Mouse (Mus musculus): ENCODE results near the gene Tmem140. TPM values are rescaled to one million over a fixed set of nuclear protein-coding genes. Genes with fewer than 3 reads are reported as not detected.

The Tmem140 gene
- polyA plus RNA-seq, 1 experiment: 1.5 TPM

DNA sequence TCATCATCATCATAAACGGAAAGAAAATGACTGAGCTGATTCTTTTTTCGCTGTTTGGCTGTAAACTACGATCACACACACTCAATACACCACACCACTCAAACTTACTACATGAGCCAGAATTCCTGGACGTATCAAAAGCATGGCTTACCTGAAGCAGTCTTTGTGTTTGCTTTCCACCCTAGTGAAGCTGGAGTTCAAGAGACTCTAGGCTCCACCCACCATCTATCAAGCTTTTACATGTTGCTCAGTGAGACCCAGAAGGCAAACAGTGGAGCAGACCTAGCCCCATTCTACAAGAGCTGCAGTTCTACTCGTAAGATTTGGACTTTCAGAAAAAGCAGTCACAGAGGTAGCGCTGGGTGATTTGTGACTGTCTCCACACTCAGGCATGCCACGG is 39.6 kb downstream of the Tmem140 start:
- peaks cover 32% of the 10 kb centered on the region for H3K36me3 ChIP-seq (ENCODE audit: control insufficient read depth, insufficient read depth)
- no peaks in the 10 kb centered on the region for H3K27me3 ChIP-seq (ENCODE audit: control insufficient read depth, insufficient read depth, insufficient read length)
- no peak overlapping the region for H3K4me3 ChIP-seq (ENCODE audit: insufficient read depth, poor library complexity, severe bottlenecking)
- no peak for TF ChIP-seq MYOD1 (IDR thresholded peaks at IDR 0.05; ENCODE audit: control insufficient read depth, insufficient read length, low read depth)
- TF ChIP-seq USF1 (IDR thresholded peaks at IDR 0.05; ENCODE audit: low read depth): no peak
- no peak for TF ChIP-seq CTCF (IDR thresholded peaks at IDR 0.05; ENCODE audit: control insufficient read depth, insufficient read depth, insufficient read length)
- no peak for TF ChIP-seq FOSL1 (IDR thresholded peaks at IDR 0.05; ENCODE audit: insufficient read depth, low read length, poor library complexity, severe bottlenecking)
- TF ChIP-seq MAX (IDR thresholded peaks at IDR 0.05): no peak
- no peak for TF ChIP-seq CEBPB (IDR thresholded peaks at IDR 0.05; ENCODE audit: low read depth)
- no peak for TF ChIP-seq MYOG (IDR thresholded peaks at IDR 0.05; ENCODE audit: control insufficient read depth, extremely low read depth, insufficient read length)
- no peak overlapping the region for H3ac ChIP-seq (ENCODE audit: control insufficient read depth, insufficient read length, low read depth)
- H3K79me2 ChIP-seq (ENCODE audit: control insufficient read depth, insufficient read depth): no peaks in the 10 kb centered on the region
- H3K79me3 ChIP-seq (ENCODE audit: low read depth): no peaks in the 10 kb centered on the region

DNA sequence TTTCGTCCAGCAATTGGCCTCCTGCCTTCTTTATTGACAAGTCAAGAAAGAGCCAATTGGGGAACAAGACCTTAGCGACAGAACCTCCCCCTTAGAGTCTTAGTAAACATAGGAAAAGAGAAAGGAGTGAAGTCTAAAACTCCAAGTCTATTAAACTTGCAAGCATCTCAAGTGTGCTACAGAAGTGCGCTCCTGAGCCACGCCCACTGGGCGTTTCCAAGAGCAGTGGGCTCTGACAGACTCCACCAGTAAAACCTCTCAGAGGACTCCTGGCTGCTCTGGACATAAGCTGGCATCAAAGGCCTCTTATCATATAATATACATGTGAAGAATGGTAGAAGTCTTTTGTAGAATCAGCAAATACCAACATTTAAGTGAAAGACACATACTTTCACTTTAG is 40.5 kb downstream of the Tmem140 start:
- Histone ChIP-seq H3K4me3 (ENCODE audit: insufficient read depth, poor library complexity, severe bottlenecking) (no peak overlapping the region), H3K79me2 (ENCODE audit: control insufficient read depth, insufficient read depth) (no peaks in the 10 kb centered on the region), H3K36me3 (ENCODE audit: control insufficient read depth, insufficient read depth) (peaks cover 38% of the 10 kb centered on the region), H3K79me3 (ENCODE audit: low read depth) (no peaks in the 10 kb centered on the region), H3ac (ENCODE audit: control insufficient read depth, insufficient read length, low read depth) (no peak overlapping the region), H3K27me3 (ENCODE audit: control insufficient read depth, insufficient read depth, insufficient read length) (no peaks in the 10 kb centered on the region)
- no peak for TF ChIP-seq MYOD1 (IDR thresholded peaks at IDR 0.05; ENCODE audit: control insufficient read depth, insufficient read length, low read depth)

DNA sequence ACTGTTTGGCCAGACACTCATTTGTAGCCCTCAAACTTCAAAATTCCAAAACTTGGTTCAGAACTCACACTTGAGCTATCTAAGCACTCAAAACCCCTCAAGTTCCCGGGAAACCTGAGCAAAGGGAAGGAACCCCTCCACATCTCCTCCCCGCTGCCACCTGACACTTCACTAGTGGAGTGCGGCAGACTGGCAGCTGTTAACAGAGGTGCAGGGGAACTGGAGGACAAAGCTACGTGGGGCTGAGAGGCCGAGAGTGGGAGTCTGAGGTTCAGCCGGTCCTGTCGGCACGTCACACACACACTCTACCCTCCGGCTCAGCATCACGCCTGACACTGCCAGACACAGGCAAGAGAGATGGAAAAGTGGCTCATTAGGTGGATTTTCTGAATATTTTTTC is 40.9 kb downstream of the Tmem140 start:
- Histone ChIP-seq H3K4me3 (ENCODE audit: insufficient read depth, poor library complexity, severe bottlenecking) (no peak overlapping the region), H3K27me3 (ENCODE audit: control insufficient read depth, insufficient read depth, insufficient read length) (no peaks in the 10 kb centered on the region), H3K36me3 (ENCODE audit: control insufficient read depth, insufficient read depth) (peaks cover 38% of the 10 kb centered on the region), H3K79me2 (ENCODE audit: control insufficient read depth, insufficient read depth) (no peaks in the 10 kb centered on the region), H3K79me3 (ENCODE audit: low read depth) (no peaks in the 10 kb centered on the region), H3ac (ENCODE audit: control insufficient read depth, insufficient read length, low read depth) (no peak overlapping the region)
- TF ChIP-seq MYOD1 (IDR thresholded peaks at IDR 0.05; ENCODE audit: control insufficient read depth, insufficient read length, low read depth) (no peak), MAX (IDR thresholded peaks at IDR 0.05) (no peak), USF1 (IDR thresholded peaks at IDR 0.05; ENCODE audit: low read depth) (no peak), MYOG (IDR thresholded peaks at IDR 0.05; ENCODE audit: control insufficient read depth, extremely low read depth, insufficient read length) (no peak), CTCF (IDR thresholded peaks at IDR 0.05; ENCODE audit: control insufficient read depth, insufficient read depth, insufficient read length) (no peak), FOSL1 (IDR thresholded peaks at IDR 0.05; ENCODE audit: insufficient read depth, low read length, poor library complexity, severe bottlenecking) (no peak), CEBPB (IDR thresholded peaks at IDR 0.05; ENCODE audit: low read depth) (no peak)

DNA sequence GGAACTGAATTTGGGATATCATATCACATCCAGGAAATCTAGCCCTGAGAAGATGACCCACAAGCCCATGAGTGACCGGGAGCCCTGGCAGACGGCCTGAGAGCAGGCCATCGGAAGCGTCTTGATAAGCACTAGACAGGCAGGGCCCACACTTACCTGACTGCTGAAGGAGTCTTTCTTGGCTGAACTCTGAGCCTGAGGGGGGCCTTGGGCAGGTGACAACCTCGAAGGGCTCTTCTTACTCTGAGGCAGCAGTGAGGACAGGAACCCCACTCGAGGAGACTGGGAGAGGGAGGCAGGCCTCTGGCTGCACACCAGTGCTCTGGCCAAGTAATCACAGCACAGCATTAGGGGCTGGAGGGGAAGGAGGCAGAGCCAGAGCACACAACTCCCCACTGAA is 41.4 kb downstream of the Tmem140 start:
- H3K36me3 ChIP-seq (ENCODE audit: control insufficient read depth, insufficient read depth): peaks cover 38% of the 10 kb centered on the region
- H3K79me2 ChIP-seq (ENCODE audit: control insufficient read depth, insufficient read depth): peaks cover 2% of the 10 kb centered on the region
- H3K27me3 ChIP-seq (ENCODE audit: control insufficient read depth, insufficient read depth, insufficient read length): no peaks in the 10 kb centered on the region
- H3K4me3 ChIP-seq (ENCODE audit: insufficient read depth, poor library complexity, severe bottlenecking): no peak overlapping the region
- TF ChIP-seq MYOD1 (IDR thresholded peaks at IDR 0.05; ENCODE audit: control insufficient read depth, insufficient read length, low read depth) (no peak), FOSL1 (IDR thresholded peaks at IDR 0.05; ENCODE audit: insufficient read depth, low read length, poor library complexity, severe bottlenecking) (no peak), CEBPB (IDR thresholded peaks at IDR 0.05; ENCODE audit: low read depth) (no peak), MYOG (IDR thresholded peaks at IDR 0.05; ENCODE audit: control insufficient read depth, extremely low read depth, insufficient read length) (no peak), MAX (IDR thresholded peaks at IDR 0.05) (no peak), USF1 (IDR thresholded peaks at IDR 0.05; ENCODE audit: low read depth) (no peak), CTCF (IDR thresholded peaks at IDR 0.05; ENCODE audit: control insufficient read depth, insufficient read depth, insufficient read length) (no peak)
- no peak overlapping the region for H3ac ChIP-seq (ENCODE audit: control insufficient read depth, insufficient read length, low read depth)
- H3K79me3 ChIP-seq (ENCODE audit: low read depth): no peaks in the 10 kb centered on the region

DNA sequence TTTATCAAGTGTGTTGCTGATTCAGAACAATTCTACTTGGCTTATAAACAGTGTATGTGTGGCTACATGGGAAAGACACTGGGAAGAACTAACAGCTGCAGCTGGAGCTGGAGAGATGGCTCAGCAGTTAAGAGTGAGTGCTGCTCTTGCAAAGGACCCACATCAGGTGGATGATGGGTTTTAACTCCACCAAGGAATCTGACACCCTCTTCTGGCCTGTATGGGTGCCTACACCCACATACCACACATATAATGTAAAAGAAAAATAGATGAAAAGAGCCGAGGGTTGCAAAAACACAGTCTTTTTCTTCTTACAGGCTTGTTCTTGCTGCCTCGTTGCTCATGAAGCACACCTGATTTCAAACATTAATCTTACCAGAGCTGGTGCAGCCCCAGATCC is 43.2 kb downstream of the Tmem140 start:
- no peak for TF ChIP-seq MAX (IDR thresholded peaks at IDR 0.05)
- TF ChIP-seq CTCF (IDR thresholded peaks at IDR 0.05; ENCODE audit: control insufficient read depth, insufficient read depth, insufficient read length): no peak
- TF ChIP-seq FOSL1 (IDR thresholded peaks at IDR 0.05; ENCODE audit: insufficient read depth, low read length, poor library complexity, severe bottlenecking): no peak
- no peak for TF ChIP-seq MYOG (IDR thresholded peaks at IDR 0.05; ENCODE audit: control insufficient read depth, extremely low read depth, insufficient read length)
- no peak for TF ChIP-seq MYOD1 (IDR thresholded peaks at IDR 0.05; ENCODE audit: control insufficient read depth, insufficient read length, low read depth)
- Histone ChIP-seq H3K36me3 (ENCODE audit: control insufficient read depth, insufficient read depth) (peaks cover 31% of the 10 kb centered on the region), H3ac (ENCODE audit: control insufficient read depth, insufficient read length, low read depth) (no peak overlapping the region), H3K27me3 (ENCODE audit: control insufficient read depth, insufficient read depth, insufficient read length) (no peaks in the 10 kb centered on the region), H3K79me3 (ENCODE audit: low read depth) (no peaks in the 10 kb centered on the region), H3K79me2 (ENCODE audit: control insufficient read depth, insufficient read depth) (peaks cover 8% of the 10 kb centered on the region), H3K4me3 (ENCODE audit: insufficient read depth, poor library complexity, severe bottlenecking) (no peak overlapping the region)

DNA sequence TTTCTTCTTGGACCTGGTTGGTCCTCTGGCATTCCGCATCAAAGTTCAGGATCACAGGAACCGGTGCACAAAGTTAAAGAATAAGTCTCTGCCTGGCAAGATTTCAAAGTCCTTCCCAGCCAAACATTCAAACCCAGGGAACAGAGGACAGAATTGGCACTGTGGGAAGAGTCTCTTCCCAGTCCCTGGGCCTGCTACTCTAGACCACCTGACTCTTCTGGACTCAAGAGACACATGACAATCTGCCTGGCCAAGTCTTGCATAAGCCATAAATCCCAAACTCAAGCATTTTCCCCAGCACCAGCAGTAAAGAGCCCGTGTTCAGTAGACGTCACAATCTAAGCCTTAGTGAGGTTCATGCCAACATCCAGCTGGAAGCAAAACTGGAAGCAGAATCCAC is 43.7 kb downstream of the Tmem140 start:
- no peak for TF ChIP-seq CEBPB (IDR thresholded peaks at IDR 0.05; ENCODE audit: low read depth)
- no peak for TF ChIP-seq USF1 (IDR thresholded peaks at IDR 0.05; ENCODE audit: low read depth)
- no peak for TF ChIP-seq FOSL1 (IDR thresholded peaks at IDR 0.05; ENCODE audit: insufficient read depth, low read length, poor library complexity, severe bottlenecking)
- TF ChIP-seq CTCF (IDR thresholded peaks at IDR 0.05; ENCODE audit: control insufficient read depth, insufficient read depth, insufficient read length): no peak
- TF ChIP-seq MYOG (IDR thresholded peaks at IDR 0.05; ENCODE audit: control insufficient read depth, extremely low read depth, insufficient read length): no peak
- TF ChIP-seq MAX (IDR thresholded peaks at IDR 0.05): no peak
- no peak for TF ChIP-seq MYOD1 (IDR thresholded peaks at IDR 0.05; ENCODE audit: control insufficient read depth, insufficient read length, low read depth)
- H3K79me3 ChIP-seq (ENCODE audit: low read depth): no peaks in the 10 kb centered on the region
- no peaks in the 10 kb centered on the region for H3K27me3 ChIP-seq (ENCODE audit: control insufficient read depth, insufficient read depth, insufficient read length)
- H3ac ChIP-seq (ENCODE audit: control insufficient read depth, insufficient read length, low read depth): no peak overlapping the region
- no peak overlapping the region for H3K4me3 ChIP-seq (ENCODE audit: insufficient read depth, poor library complexity, severe bottlenecking)
- peaks cover 31% of the 10 kb centered on the region for H3K36me3 ChIP-seq (ENCODE audit: control insufficient read depth, insufficient read depth)
- H3K79me2 ChIP-seq (ENCODE audit: control insufficient read depth, insufficient read depth): peaks cover 8% of the 10 kb centered on the region

Measured in C2C12 (cell line).